Mouse (Mus musculus) bone marrow macrophage, adult 2 months (primary cell): ENCODE results near the gene Trim8.

ENCODE experiments used
- CTCF ChIP-seq: IDR thresholded peaks from 2 replicates; pipeline ENCODE4 v1.5.1; 2012; ENCODE audit warnings: low read depth, mild to moderate bottlenecking, low read length, moderate library complexity
- POLR2A ChIP-seq: IDR thresholded peaks from 2 replicates; pipeline ENCODE4 v1.6.1; 2012; ENCODE audit warnings: mild to moderate bottlenecking, low read depth, low read length, borderline replicate concordance

DNA sequence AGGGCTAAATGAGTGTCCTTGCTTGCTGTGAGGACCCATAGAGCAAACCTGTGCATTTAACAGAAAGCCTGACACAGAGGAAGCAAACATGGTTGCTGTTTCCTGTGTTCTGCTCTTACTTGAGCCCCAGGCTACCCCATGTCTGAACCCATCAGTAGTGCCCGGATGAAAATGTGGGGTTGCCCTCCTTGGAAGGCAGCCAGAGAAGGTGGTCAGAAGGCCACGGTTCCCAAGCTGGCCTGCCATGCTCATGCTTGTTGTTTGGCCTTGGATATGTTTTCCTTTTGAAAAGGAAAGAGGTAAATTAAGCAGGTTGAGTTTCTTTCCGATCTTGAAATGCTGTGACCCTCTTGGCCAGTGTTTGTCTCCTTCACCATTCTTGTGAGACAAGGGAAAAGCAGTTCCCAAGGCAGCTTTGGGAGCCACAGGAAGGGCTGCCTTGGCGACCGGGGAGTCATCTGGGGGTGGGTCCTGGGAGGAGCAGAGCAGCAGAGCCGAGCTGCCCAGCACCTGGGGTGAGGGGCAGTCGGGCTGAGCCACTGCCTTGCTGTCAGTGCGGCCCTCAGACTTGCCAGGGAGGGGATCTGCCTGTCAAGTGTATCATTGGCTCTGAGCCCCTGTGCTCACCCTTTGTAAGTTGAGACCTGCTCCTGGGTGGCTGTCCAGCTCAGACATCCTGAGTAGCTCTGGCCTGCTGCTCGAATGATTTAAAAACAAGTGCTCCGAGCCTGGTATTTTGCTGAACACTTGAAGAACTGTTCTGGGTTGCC lies 30.0 kb upstream of the Trim8 start:
- TF ChIP-seq CTCF (no peak), POLR2A (no peak)
